Mouse (Mus musculus): ENCODE measurements at regions not wholly inside any gene's neighbourhood (a gene's known extent, or its start where the extent isn't known, plus 50 kb on each side); places are given as distances from the start of the nearest gene placed in this dataset.

GRCm38 (mm10) chr17:75961371-75961770 lies 409.6 kb upstream of the Fam98a start:
- H3K4me3 ChIP-seq, result no peak overlapping the region
- H3K36me3 ChIP-seq, result no peaks in the 10 kb centered on the region
- no peaks in the 10 kb centered on the region for H3K27me3 ChIP-seq (replicated peaks)
- 54% methylated on average over 2 of the region's 2 CpGs for WGBS
- no peaks in the 10 kb centered on the region for H3K4me1 ChIP-seq
- ATAC-seq (ENCODE audit: low FRiP score, low read depth), result no peak
- no peak overlapping the region for H3K4me2 ChIP-seq (replicated peaks)
- no peak overlapping the region for H3K9ac ChIP-seq
- H3K9me3 ChIP-seq, result no peaks in the 10 kb centered on the region
- H3K27ac ChIP-seq, result no peak overlapping the region

DNA sequence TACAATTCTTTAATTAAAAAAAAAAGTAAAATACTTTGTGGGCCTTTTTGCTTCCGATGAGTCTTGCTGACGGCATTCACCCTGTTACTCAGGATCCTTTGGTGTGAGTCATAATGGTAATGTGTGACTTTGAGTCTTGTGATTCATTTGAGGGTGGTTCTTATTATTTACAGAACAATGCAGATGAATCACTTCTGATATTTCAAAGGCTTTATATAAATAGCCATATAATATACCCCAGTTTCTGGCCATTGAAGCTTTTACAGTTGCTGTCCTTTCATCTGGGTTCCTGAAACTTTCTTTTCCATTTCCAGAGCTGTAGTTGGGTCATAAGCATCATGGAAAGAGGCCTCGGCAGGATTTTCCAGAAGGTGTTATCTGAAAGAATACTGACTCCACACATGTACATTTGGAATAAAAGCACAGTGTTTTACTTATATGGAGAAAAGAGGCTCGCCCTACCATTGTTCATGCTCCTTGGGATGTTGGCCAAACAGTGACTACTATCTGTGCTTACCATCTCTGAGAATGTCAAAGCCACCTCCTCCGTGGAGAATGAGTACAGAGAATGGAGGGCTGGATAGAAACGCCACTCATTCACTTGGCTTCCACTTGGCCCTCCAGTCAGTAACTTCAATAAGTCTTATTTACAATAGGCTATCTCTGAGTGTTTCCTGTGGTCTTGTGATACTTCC lies 385.1 kb upstream of the Fam98a start:
- H3K27me3 ChIP-seq (replicated peaks), result no peaks in the 10 kb centered on the region
- H3K27ac ChIP-seq, result no peak overlapping the region
- no peak overlapping the region for H3K9ac ChIP-seq
- H3K4me3 ChIP-seq, result no peak overlapping the region
- ATAC-seq (ENCODE audit: low FRiP score, low read depth), result no peak
- WGBS, result 91% methylated on average over 6 of the region's 6 CpGs
- H3K9me3 ChIP-seq, result no peaks in the 10 kb centered on the region
- H3K4me2 ChIP-seq (replicated peaks), result no peak overlapping the region
- H3K4me1 ChIP-seq, result no peaks in the 10 kb centered on the region
- no peaks in the 10 kb centered on the region for H3K36me3 ChIP-seq

GRCm38 (mm10) chr17:75931022-75931421 lies 379.3 kb upstream of the Fam98a start:
- WGBS, result 71% methylated on average over 1 of the region's 1 CpGs
- Histone ChIP-seq H3K36me3 (no peaks in the 10 kb centered on the region), H3K4me1 (no peaks in the 10 kb centered on the region), H3K4me2 (replicated peaks) (no peak overlapping the region), H3K9ac (no peak overlapping the region), H3K27me3 (replicated peaks) (no peaks in the 10 kb centered on the region), H3K27ac (no peak overlapping the region), H3K4me3 (no peak overlapping the region), H3K9me3 (no peaks in the 10 kb centered on the region)
- peak; percentile 68; the same call in 1 of the 2 replicates for ATAC-seq (ENCODE audit: low FRiP score, low read depth)

GRCm38 (mm10) chr17:75920240-75920639 lies 368.5 kb upstream of the Fam98a start:
- H3K27ac ChIP-seq, result no peak overlapping the region
- H3K9ac ChIP-seq, result no peak overlapping the region
- H3K27me3 ChIP-seq (replicated peaks), result no peaks in the 10 kb centered on the region
- H3K4me2 ChIP-seq (replicated peaks), result no peak overlapping the region
- no peak for ATAC-seq (ENCODE audit: low FRiP score, low read depth)
- no peaks in the 10 kb centered on the region for H3K9me3 ChIP-seq
- 97% methylated on average over 2 of the region's 2 CpGs for WGBS
- H3K4me1 ChIP-seq, result no peaks in the 10 kb centered on the region
- H3K36me3 ChIP-seq, result no peaks in the 10 kb centered on the region
- no peak overlapping the region for H3K4me3 ChIP-seq

DNA sequence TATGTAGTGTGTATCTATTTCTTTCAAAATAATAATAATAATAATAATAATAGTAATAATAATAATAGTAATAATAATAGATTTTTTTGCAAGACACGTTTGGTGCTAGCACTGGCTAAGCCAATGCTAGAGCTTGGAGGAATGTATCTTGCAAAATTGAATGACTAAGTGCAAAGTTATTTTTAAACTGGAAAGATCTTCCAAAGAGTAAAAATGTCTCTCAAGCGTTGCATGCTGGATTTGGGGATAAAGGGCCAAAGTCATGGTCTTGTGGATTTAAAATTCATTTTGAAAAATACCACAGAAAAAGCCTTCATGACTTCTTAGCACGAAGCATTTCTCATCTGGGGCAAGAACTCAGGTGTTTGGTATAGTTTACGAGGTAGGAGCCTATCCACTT lies 365.3 kb upstream of the Fam98a start:
- WGBS, result 82% methylated on average over 4 of the region's 4 CpGs
- Histone ChIP-seq H3K36me3 (no peaks in the 10 kb centered on the region), H3K27ac (no peak overlapping the region), H3K4me1 (no peaks in the 10 kb centered on the region), H3K9ac (no peak overlapping the region), H3K27me3 (replicated peaks) (no peaks in the 10 kb centered on the region), H3K4me2 (replicated peaks) (no peak overlapping the region), H3K4me3 (no peak overlapping the region), H3K9me3 (no peaks in the 10 kb centered on the region)
- no peak for ATAC-seq (ENCODE audit: low FRiP score, low read depth)

DNA sequence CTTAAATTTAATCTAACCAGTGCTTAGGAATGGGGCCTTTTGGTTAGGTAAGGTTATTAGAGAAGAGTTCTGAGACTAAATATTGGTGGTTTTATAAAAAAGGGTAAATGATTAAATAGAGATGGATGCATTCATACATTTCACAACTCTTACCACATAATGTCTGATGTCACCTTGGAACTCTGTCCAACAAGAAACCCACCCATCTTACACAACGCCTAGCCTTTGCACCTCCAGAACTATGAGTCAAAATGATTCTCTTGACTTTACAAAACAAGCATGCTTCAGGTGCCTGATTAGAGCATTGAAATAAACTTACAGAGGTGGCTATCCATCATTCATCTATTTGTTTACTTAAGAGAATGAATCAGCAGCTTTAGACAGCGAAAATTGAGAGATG lies 364.8 kb upstream of the Fam98a start:
- Histone ChIP-seq H3K9ac (no peak overlapping the region), H3K36me3 (no peaks in the 10 kb centered on the region), H3K4me1 (no peaks in the 10 kb centered on the region), H3K9me3 (no peaks in the 10 kb centered on the region), H3K27me3 (replicated peaks) (no peaks in the 10 kb centered on the region), H3K4me3 (no peak overlapping the region), H3K4me2 (replicated peaks) (no peak overlapping the region), H3K27ac (no peak overlapping the region)
- 86% methylated on average over 2 of the region's 2 CpGs for WGBS
- no peak for ATAC-seq (ENCODE audit: low FRiP score, low read depth)

- Histone ChIP-seq H3K27ac (no peak overlapping the region), H3K4me3 (no peak overlapping the region), H3K27me3 (replicated peaks) (no peaks in the 10 kb centered on the region), H3K9ac (no peak overlapping the region), H3K9me3 (no peaks in the 10 kb centered on the region), H3K36me3 (no peaks in the 10 kb centered on the region), H3K4me2 (replicated peaks) (no peak overlapping the region), H3K4me1 (no peaks in the 10 kb centered on the region)
- 91% methylated on average over 1 of the region's 1 CpGs for WGBS
- no peak for ATAC-seq (ENCODE audit: low FRiP score, low read depth)
Observed at GRCm38 (mm10) chr17:75915256-75915655, 363.5 kb upstream of the Fam98a start.

DNA sequence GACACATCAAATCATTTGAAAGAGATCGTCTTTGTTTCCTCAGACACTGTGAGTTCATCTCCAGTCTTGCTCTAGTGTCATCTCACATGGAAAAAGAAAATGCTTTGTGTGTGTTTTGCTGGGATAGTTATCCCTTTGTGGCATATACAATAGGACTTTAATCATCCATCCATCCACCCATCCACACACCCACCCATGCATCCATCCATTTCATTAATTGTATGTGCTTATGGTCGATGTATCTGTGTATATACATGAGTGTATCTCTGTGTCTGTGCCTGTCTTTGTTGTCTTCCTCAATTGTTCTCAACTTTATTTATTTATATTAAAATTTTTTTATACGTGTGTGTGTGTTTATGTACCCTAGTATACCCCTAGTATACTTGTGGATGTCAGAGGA lies 355.3 kb upstream of the Fam98a start:
- H3K9me3 ChIP-seq, result no peaks in the 10 kb centered on the region
- no peaks in the 10 kb centered on the region for H3K36me3 ChIP-seq
- H3K4me1 ChIP-seq, result 0 out of 2 replicates have a peak, but pooled peaks cover 6% of the 10 kb centered on the region
- H3K27me3 ChIP-seq (replicated peaks), result no peaks in the 10 kb centered on the region
- H3K4me3 ChIP-seq, result no peak overlapping the region
- H3K9ac ChIP-seq, result no peak overlapping the region
- WGBS, result 66% methylated on average over 3 of the region's 3 CpGs
- no peak overlapping the region for H3K4me2 ChIP-seq (replicated peaks)
- H3K27ac ChIP-seq, result no peak overlapping the region
- ATAC-seq (ENCODE audit: low FRiP score, low read depth), result peak; percentile 70

GRCm38 (mm10) chr17:75906643-75907042 lies 354.9 kb upstream of the Fam98a start:
- Histone ChIP-seq H3K36me3 (no peaks in the 10 kb centered on the region), H3K9me3 (no peaks in the 10 kb centered on the region), H3K9ac (no peak overlapping the region), H3K27ac (no peak overlapping the region), H3K4me1 (0 out of 2 replicates have a peak, but pooled peaks cover 6% of the 10 kb centered on the region), H3K27me3 (replicated peaks) (no peaks in the 10 kb centered on the region), H3K4me3 (no peak overlapping the region), H3K4me2 (replicated peaks) (no peak overlapping the region)
- 36% methylated on average over 3 of the region's 3 CpGs for WGBS
- peak; percentile 92 for ATAC-seq (ENCODE audit: low FRiP score, low read depth)

GRCm38 (mm10) chr17:75895436-75895835 lies 343.7 kb upstream of the Fam98a start:
- no peak for ATAC-seq (ENCODE audit: low FRiP score, low read depth)
- no peak overlapping the region for H3K27ac ChIP-seq
- H3K9me3 ChIP-seq, result no peaks in the 10 kb centered on the region
- no peak overlapping the region for H3K4me3 ChIP-seq
- no peaks in the 10 kb centered on the region for H3K4me1 ChIP-seq
- no peaks in the 10 kb centered on the region for H3K27me3 ChIP-seq (replicated peaks)
- 83% methylated on average over 6 of the region's 6 CpGs for WGBS
- no peak overlapping the region for H3K4me2 ChIP-seq (replicated peaks)
- H3K36me3 ChIP-seq, result no peaks in the 10 kb centered on the region
- no peak overlapping the region for H3K9ac ChIP-seq

GRCm38 (mm10) chr17:75894934-75895333 lies 343.2 kb upstream of the Fam98a start:
- no peaks in the 10 kb centered on the region for H3K27me3 ChIP-seq (replicated peaks)
- H3K4me2 ChIP-seq (replicated peaks), result no peak overlapping the region
- no peaks in the 10 kb centered on the region for H3K36me3 ChIP-seq
- no peak for ATAC-seq (ENCODE audit: low FRiP score, low read depth)
- 89% methylated on average over 4 of the region's 4 CpGs for WGBS
- no peak overlapping the region for H3K9ac ChIP-seq
- H3K9me3 ChIP-seq, result no peaks in the 10 kb centered on the region
- no peak overlapping the region for H3K27ac ChIP-seq
- no peak overlapping the region for H3K4me3 ChIP-seq
- H3K4me1 ChIP-seq, result no peaks in the 10 kb centered on the region

DNA sequence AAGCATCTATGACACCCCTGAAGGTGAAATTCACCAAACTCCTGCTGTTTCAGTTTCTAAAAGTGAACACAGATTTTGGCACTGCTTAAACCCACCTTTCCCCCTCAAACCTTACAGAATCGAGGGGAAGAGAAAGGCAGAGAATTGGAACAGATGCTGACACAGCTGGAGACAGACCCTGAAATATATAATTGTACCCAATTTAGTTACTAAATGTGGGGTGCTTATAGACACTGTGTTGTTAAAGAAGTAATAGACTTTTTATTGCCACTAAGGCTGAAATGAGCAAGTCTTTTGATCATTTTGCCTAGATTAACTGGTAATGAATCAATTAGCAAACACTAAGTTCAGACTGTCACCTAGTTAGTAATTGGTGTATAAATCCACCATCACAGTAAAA lies 341.8 kb upstream of the Fam98a start:
- 17% methylated on average over 1 of the region's 1 CpGs for WGBS
- no peak for ATAC-seq (ENCODE audit: low FRiP score, low read depth)
- H3K27ac ChIP-seq, result no peak overlapping the region

DNA sequence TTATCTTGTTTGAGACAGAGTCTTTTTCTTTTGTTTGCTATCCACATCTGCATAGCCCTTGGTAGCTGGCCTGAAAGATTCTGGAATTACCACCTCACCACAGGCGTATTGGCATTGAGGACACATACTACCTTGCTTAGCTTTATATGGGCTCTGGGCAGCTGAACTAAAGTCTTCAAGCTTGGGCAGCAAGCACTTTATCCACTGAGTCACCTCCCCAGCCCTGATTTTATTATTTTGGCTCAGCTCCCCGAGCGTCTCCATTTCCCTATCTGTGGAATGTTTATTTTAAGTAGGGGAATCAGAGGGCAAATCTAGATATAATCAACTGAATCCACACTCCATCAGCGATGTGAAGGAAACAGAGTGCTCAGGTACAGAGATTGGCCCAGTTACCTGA lies 340.4 kb upstream of the Fam98a start:
- WGBS, result 89% methylated on average over 4 of the region's 4 CpGs
- Histone ChIP-seq H3K9me3 (no peaks in the 10 kb centered on the region), H3K4me1 (no peaks in the 10 kb centered on the region), H3K27ac (no peak overlapping the region), H3K9ac (no peak overlapping the region), H3K4me2 (replicated peaks) (no peak overlapping the region), H3K27me3 (replicated peaks) (no peaks in the 10 kb centered on the region), H3K36me3 (no peaks in the 10 kb centered on the region), H3K4me3 (no peak overlapping the region)
- no peak for ATAC-seq (ENCODE audit: low FRiP score, low read depth)

More for the DNA sequence above, 341.8 kb upstream of the Fam98a start:
- Histone ChIP-seq H3K27me3 (replicated peaks) (no peaks in the 10 kb centered on the region), H3K9ac (no peak overlapping the region), H3K4me2 (replicated peaks) (no peak overlapping the region), H3K9me3 (no peaks in the 10 kb centered on the region), H3K4me3 (no peak overlapping the region), H3K4me1 (no peaks in the 10 kb centered on the region), H3K36me3 (no peaks in the 10 kb centered on the region)

All from neural tube, embryonic 12.5 days (tissue).